Mouse (Mus musculus): ENCODE data around the gene Cyp24a1.
"Not testable (repeated sequence)": the region's sequence is repeated elsewhere in the genome, so short reads cannot be mapped to it uniquely, and the experiment has no call there.

The Cyp24a1 gene

GRCm38 (mm10) chr2:170494784-170495710, 1.9 kb downstream of the Cyp24a1 start:
- DNase-seq (ENCODE audit: low spot score in 2 of 2): no peak

GRCm38 (mm10) chr2:170487890-170488502, 8.9 kb downstream of the Cyp24a1 start:
- no peak for DNase-seq (ENCODE audit: low spot score in 2 of 2)

- DNase-seq (ENCODE audit: low spot score in 2 of 2): no peak
Observed at GRCm38 (mm10) chr2:170487202-170487601, 9.7 kb downstream of the Cyp24a1 start.

- DNase-seq (ENCODE audit: low spot score in 2 of 2): no peak
Observed at GRCm38 (mm10) chr2:170483914-170484313, 13.0 kb downstream of the Cyp24a1 start.

GRCm38 (mm10) chr2:170482019-170482540, 14.9 kb downstream of the Cyp24a1 start:
- DNase-seq (ENCODE audit: low spot score in 2 of 2): no peak

GRCm38 (mm10) chr2:170476643-170477042, 20.3 kb downstream of the Cyp24a1 start:
- no peak for DNase-seq (ENCODE audit: low spot score in 2 of 2)

- no peak for DNase-seq (ENCODE audit: low spot score in 2 of 2)
Observed at GRCm38 (mm10) chr2:170476215-170476614, 20.7 kb downstream of the Cyp24a1 start.

- DNase-seq (ENCODE audit: low spot score in 2 of 2): no peak
Observed at GRCm38 (mm10) chr2:170475164-170475563, 21.8 kb downstream of the Cyp24a1 start.

GRCm38 (mm10) chr2:170474125-170474524, 22.8 kb downstream of the Cyp24a1 start:
- DNase-seq (ENCODE audit: low spot score in 2 of 2): no peak

- DNase-seq (ENCODE audit: low spot score in 2 of 2): no peak
Observed at GRCm38 (mm10) chr2:170470591-170470990, 26.4 kb downstream of the Cyp24a1 start.

GRCm38 (mm10) chr2:170469616-170470308, 27.2 kb downstream of the Cyp24a1 start:
- DNase-seq (ENCODE audit: low spot score in 2 of 2): peak; percentile 32 to 34

GRCm38 (mm10) chr2:170468009-170468408, 28.9 kb downstream of the Cyp24a1 start:
- no peak for DNase-seq (ENCODE audit: low spot score in 2 of 2)

- DNase-seq (ENCODE audit: low spot score in 2 of 2): no peak
Observed at GRCm38 (mm10) chr2:170464817-170465216, 32.1 kb downstream of the Cyp24a1 start.

- no peak for DNase-seq (ENCODE audit: low spot score in 2 of 2)
Observed at GRCm38 (mm10) chr2:170461652-170462051, 35.3 kb downstream of the Cyp24a1 start.

- DNase-seq (ENCODE audit: low spot score in 2 of 2): no peak
Observed at GRCm38 (mm10) chr2:170459805-170460204, 37.1 kb downstream of the Cyp24a1 start.

GRCm38 (mm10) chr2:170459183-170459582, 37.8 kb downstream of the Cyp24a1 start:
- no peak for DNase-seq (ENCODE audit: low spot score in 2 of 2)

GRCm38 (mm10) chr2:170453809-170454208, 43.1 kb downstream of the Cyp24a1 start:
- not testable (repeated sequence) for DNase-seq (ENCODE audit: low spot score in 2 of 2)

GRCm38 (mm10) chr2:170450933-170451332, 46.0 kb downstream of the Cyp24a1 start:
- DNase-seq (ENCODE audit: low spot score in 2 of 2): peak; percentile 44 to 71

- DNase-seq (ENCODE audit: low spot score in 2 of 2): no peak
Observed at GRCm38 (mm10) chr2:170447651-170448050, 49.3 kb downstream of the Cyp24a1 start.

- no peak for DNase-seq (ENCODE audit: low spot score in 2 of 2)
Observed at GRCm38 (mm10) chr2:170446843-170447383, 50.0 kb downstream of the Cyp24a1 start.

- DNase-seq (ENCODE audit: low spot score in 2 of 2): no peak
Observed at GRCm38 (mm10) chr2:170445861-170446260, 51.1 kb downstream of the Cyp24a1 start.

- no peak for DNase-seq (ENCODE audit: low spot score in 2 of 2)
Observed at GRCm38 (mm10) chr2:170442535-170442934, 54.4 kb downstream of the Cyp24a1 start.

Measured in urinary bladder, adult 18-20 months (tissue).